Mouse (Mus musculus): ENCODE results near the gene Timm44.

Gene Timm44

GRCm38 (mm10) chr8:4275275-4276110, at the start of gene Timm44:
TSS of gene Timm44 (minus strand) at chr8:4275913.
- peak; percentile 95 for DNase-seq (ENCODE audit: low spot score)

GRCm38 (mm10) chr8:4324983-4325750, 49.5 kb upstream of the Timm44 start, which contains the start of the genes Ccl25 and Elavl1:
TSS of gene Ccl25 (plus strand) at chr8:4325210.
TSS of gene Elavl1 (minus strand) at chr8:4325413.
- peak; percentile 97 for DNase-seq (ENCODE audit: low spot score)

- DNase-seq (ENCODE audit: low spot score): peak; percentile 36
These were observed 48.8 kb upstream of the Timm44 start for GRCm38 (mm10) chr8:4324525-4324924.

GRCm38 (mm10) chr8:4323917-4324316, 48.2 kb upstream of the Timm44 start:
- DNase-seq (ENCODE audit: low spot score): no peak

- DNase-seq (ENCODE audit: low spot score): peak; percentile 84
These were observed 46.8 kb upstream of the Timm44 start for GRCm38 (mm10) chr8:4322470-4322869.

GRCm38 (mm10) chr8:4321031-4321430, 45.3 kb upstream of the Timm44 start:
- no peak for DNase-seq (ENCODE audit: low spot score)

- DNase-seq (ENCODE audit: low spot score): no peak
These were observed 44.7 kb upstream of the Timm44 start for GRCm38 (mm10) chr8:4320404-4320803.

GRCm38 (mm10) chr8:4319573-4319872, 43.8 kb upstream of the Timm44 start:
- DNase-seq (ENCODE audit: low spot score): no peak

GRCm38 (mm10) chr8:4318796-4319572, 43.3 kb upstream of the Timm44 start:
- no peak for DNase-seq (ENCODE audit: low spot score)

- no peak for DNase-seq (ENCODE audit: low spot score)
These were observed 42.4 kb upstream of the Timm44 start for GRCm38 (mm10) chr8:4318124-4318523.

- DNase-seq (ENCODE audit: low spot score): no peak
These were observed 39.1 kb upstream of the Timm44 start for GRCm38 (mm10) chr8:4314852-4315251.

GRCm38 (mm10) chr8:4313254-4314124, 37.8 kb upstream of the Timm44 start:
- no peak for DNase-seq (ENCODE audit: low spot score)

GRCm38 (mm10) chr8:4312104-4312503, 36.4 kb upstream of the Timm44 start:
- DNase-seq (ENCODE audit: low spot score): no peak

- DNase-seq (ENCODE audit: low spot score): no peak
These were observed 30.1 kb upstream of the Timm44 start for GRCm38 (mm10) chr8:4305838-4306237.

GRCm38 (mm10) chr8:4304124-4304547, 28.4 kb upstream of the Timm44 start:
- no peak for DNase-seq (ENCODE audit: low spot score)

GRCm38 (mm10) chr8:4297822-4298221, 22.1 kb upstream of the Timm44 start:
- DNase-seq (ENCODE audit: low spot score): no peak

GRCm38 (mm10) chr8:4292738-4293137, 17.0 kb upstream of the Timm44 start:
- no peak for DNase-seq (ENCODE audit: low spot score)

- DNase-seq (ENCODE audit: low spot score): no peak
These were observed 375 bp upstream of the Timm44 start for GRCm38 (mm10) chr8:4276111-4276465.

- no peak for DNase-seq (ENCODE audit: low spot score)
These were observed 6.1 kb downstream of the Timm44 start for GRCm38 (mm10) chr8:4269609-4270008.

GRCm38 (mm10) chr8:4267627-4268026, 8.1 kb downstream of the Timm44 start:
- no peak for DNase-seq (ENCODE audit: low spot score)

- no peak for DNase-seq (ENCODE audit: low spot score)
These were observed 10.4 kb downstream of the Timm44 start for GRCm38 (mm10) chr8:4265160-4265914.

All from ovary, postnatal 14 days (tissue).